Mouse (Mus musculus): ENCODE data around the gene Asap2. TPM values are rescaled to one million over a fixed set of nuclear protein-coding genes. Genes with fewer than 3 reads are reported as not detected.

The Asap2 gene
- total and polyA plus RNA-seq, 3 experiments: 0.46 to 1.9 TPM; not detected in 1

DNA sequence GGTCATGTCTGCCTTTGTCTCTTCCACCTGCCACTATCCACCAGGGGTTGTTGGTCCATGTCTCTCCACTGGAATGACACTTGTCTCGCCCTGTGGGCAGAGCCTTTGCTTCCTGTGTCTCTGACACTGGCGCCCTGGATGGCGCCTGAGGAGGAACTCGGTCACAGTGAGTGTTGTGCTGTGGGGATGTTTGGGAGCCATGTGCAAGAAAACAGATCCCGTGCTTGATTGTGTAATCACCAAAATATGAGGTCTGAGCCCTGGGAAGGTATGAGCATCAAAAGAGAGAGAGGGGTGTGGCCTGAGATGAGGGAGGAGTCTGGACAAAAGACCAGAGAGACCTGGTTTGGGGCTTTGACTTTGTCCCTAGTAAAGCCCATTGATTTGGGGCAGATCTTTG lies 154.8 kb downstream of the Asap2 start:
- H3K9ac ChIP-seq (ENCODE audit: control insufficient read depth, low read depth, low read length, poor library complexity, severe bottlenecking): no peak overlapping the region

DNA sequence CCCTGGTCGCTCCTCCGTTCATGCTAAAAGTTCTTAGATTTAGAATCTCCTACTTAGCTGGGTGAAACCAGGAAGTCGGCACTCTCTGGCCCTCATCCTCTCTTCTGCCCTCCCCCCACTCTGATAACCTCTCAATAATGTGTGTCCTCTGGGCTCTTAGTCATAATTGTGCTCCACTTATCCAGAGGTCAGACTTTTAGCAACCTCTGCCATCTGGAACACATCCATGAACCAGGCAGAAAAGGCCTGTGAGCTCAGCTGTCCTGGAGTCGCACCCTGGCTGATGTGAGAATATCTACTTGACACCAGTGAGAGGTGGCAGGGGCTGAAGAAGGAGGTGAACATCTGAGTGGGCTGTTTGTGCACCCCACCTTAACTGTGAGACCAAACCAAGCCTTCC lies 156.6 kb downstream of the Asap2 start:
- Histone ChIP-seq H3K9me3 (replicated peaks; ENCODE audit: insufficient read depth, low read length) (no peaks in the 10 kb centered on the region), H3K36me3 (ENCODE audit: control insufficient read depth in 1 of 2, insufficient read depth in 2 of 2, low read length in 2 of 2) (no peaks in the 10 kb centered on the region), H3K27ac (ENCODE audit: control insufficient read depth, low read depth, low read length) (no peak overlapping the region), H3K27me3 (ENCODE audit: control insufficient read depth in 1 of 2, insufficient read depth in 2 of 2, low read length in 2 of 2) (no peaks in the 10 kb centered on the region), H3K79me2 (ENCODE audit: control insufficient read depth, insufficient read depth, low read length, poor library complexity) (no peaks in the 10 kb centered on the region), H3K9ac (ENCODE audit: control insufficient read depth, low read depth, low read length, poor library complexity, severe bottlenecking) (no peak overlapping the region), H3K4me1 (ENCODE audit: control insufficient read depth in 1 of 2, insufficient read depth in 2 of 2, low read length in 2 of 2) (0 out of 4 replicates have a peak, but pooled peaks cover 0 to 4% of the 10 kb centered on the region in 2 experiments), H3K4me3 (ENCODE audit: control insufficient read depth in 1 of 2, insufficient read depth in 1 of 2, low read depth in 2 of 2, low read length in 2 of 2) (no peak overlapping the region)
- TF ChIP-seq ZMIZ1 (IDR thresholded peaks at IDR 0.05; ENCODE audit: low read depth, low read length) (no peak), MAX (IDR thresholded peaks at IDR 0.05; ENCODE audit: low read length) (no peak), POLR2A (IDR thresholded peaks at IDR 0.05; ENCODE audit: control insufficient read depth in 1 of 2, insufficient read depth in 1 of 2, low read depth in 1 of 2, low read length in 2 of 2, poor library complexity in 1 of 2) (no peak), SMC3 (IDR thresholded peaks at IDR 0.05; ENCODE audit: low read depth, low read length) (no peak), MYC (IDR thresholded peaks at IDR 0.05; ENCODE audit: low read depth, low read length) (no peak), MYB (IDR thresholded peaks at IDR 0.05; ENCODE audit: low read depth, low read length) (no peak), MXI1 (IDR thresholded peaks at IDR 0.05; ENCODE audit: low read depth, low read length) (no peak), RAD21 (IDR thresholded peaks at IDR 0.05; ENCODE audit: low read depth, low read length) (no peak), CHD2 (IDR thresholded peaks at IDR 0.05; ENCODE audit: low read length) (no peak), CHD1 (IDR thresholded peaks at IDR 0.05; ENCODE audit: low read depth, low read length) (no peak), BHLHE40 (IDR thresholded peaks at IDR 0.05; ENCODE audit: borderline replicate concordance, low read depth, low read length) (no peak), TAL1 (IDR thresholded peaks at IDR 0.05; ENCODE audit: low read length) (no peak), MAZ (IDR thresholded peaks at IDR 0.05; ENCODE audit: low read depth, low read length) (no peak)
- no peak for DNase-seq (ENCODE audit: low read depth, low spot score)

More for the DNA sequence above, 154.8 kb downstream of the Asap2 start:
- H3K79me2 ChIP-seq (ENCODE audit: control insufficient read depth, insufficient read depth, low read length, poor library complexity): no peaks in the 10 kb centered on the region
- no peaks in the 10 kb centered on the region for H3K9me3 ChIP-seq (replicated peaks; ENCODE audit: insufficient read depth, low read length)
- H3K27ac ChIP-seq (ENCODE audit: control insufficient read depth, low read depth, low read length): peak overlapping the region; percentile 19; the same call in 1 of the 2 replicates
- 0 out of 4 replicates have a peak, but pooled peaks cover 0 to 4% of the 10 kb centered on the region in 2 experiments for H3K4me1 ChIP-seq (ENCODE audit: control insufficient read depth in 1 of 2, insufficient read depth in 2 of 2, low read length in 2 of 2)
- H3K36me3 ChIP-seq (ENCODE audit: control insufficient read depth in 1 of 2, insufficient read depth in 2 of 2, low read length in 2 of 2): no peaks in the 10 kb centered on the region; a peak in 1 of 4 replicates
- no peak overlapping the region for H3K4me3 ChIP-seq (ENCODE audit: control insufficient read depth in 1 of 2, insufficient read depth in 1 of 2, low read depth in 2 of 2, low read length in 2 of 2)
- H3K27me3 ChIP-seq (ENCODE audit: control insufficient read depth in 1 of 2, insufficient read depth in 2 of 2, low read length in 2 of 2): no peaks in the 10 kb centered on the region
- TF ChIP-seq POLR2AphosphoS2 (IDR thresholded peaks at IDR 0.05; ENCODE audit: low read length) (no peak), KAT2A (conservative IDR thresholded peaks at IDR 0.05; ENCODE audit: low read depth, low read length) (no peak), POLR2A (IDR thresholded peaks at IDR 0.05; ENCODE audit: control insufficient read depth in 1 of 2, insufficient read depth in 1 of 2, low read depth in 1 of 2, low read length in 2 of 2, poor library complexity in 1 of 2) (no peak), TBP (IDR thresholded peaks at IDR 0.05; ENCODE audit: low read depth, low read length) (no peak), NELFE (IDR thresholded peaks at IDR 0.05; ENCODE audit: low read depth, low read length) (no peak), USF1 (IDR thresholded peaks at IDR 0.05; ENCODE audit: low read depth, low read length) (no peak), ZNF384 (IDR thresholded peaks at IDR 0.05; ENCODE audit: low read depth, low read length) (no peak), POLR2AphosphoS5 (IDR thresholded peaks at IDR 0.05; ENCODE audit: borderline replicate concordance, low read depth, low read length) (no peak), JUND (IDR thresholded peaks at IDR 0.05; ENCODE audit: low read depth, low read length) (no peak), MYB (IDR thresholded peaks at IDR 0.05; ENCODE audit: low read depth, low read length) (no peak)
- no peak for DNase-seq (ENCODE audit: low read depth, low spot score)

Data from MEL (cell line).